Mouse (Mus musculus) megakaryocyte, embryonic 14.5 days (primary cell): ENCODE results near the gene Kcnt2.

Source experiments
- FLI1 ChIP-seq: IDR thresholded peaks from 2 replicates; pipeline ENCODE4 v1.6.1; 2012; ENCODE audit warnings: low read length, inconsistent platforms, mixed read lengths
- GATA1 ChIP-seq: IDR thresholded peaks from 3 replicates; pipeline ENCODE4 v1.6.1; 2012; ENCODE audit warnings: mixed read lengths, low read length, inconsistent platforms, borderline replicate concordance

GRCm38 (mm10) chr1:140333702-140334101 lies 87.7 kb downstream of the Kcnt2 start:
- TF ChIP-seq GATA1, result no peak
- no peak for TF ChIP-seq FLI1
